Mouse (Mus musculus): ENCODE data around the gene Ear6.
"Not testable (repeated sequence)": the region's sequence is repeated elsewhere in the genome, so short reads cannot be mapped to it uniquely, and the experiment has no call there.

The Ear6 gene

GRCm38 (mm10) chr14:51853399-51853798, at the start of gene Ear6:
TSS of gene Ear6 (plus strand) at chr14:51853699.
- in situ Hi-C loops (cut with MboI, MseI): no loop called here

GRCm38 (mm10) chr14:51826625-51827024, 26.9 kb upstream of the Ear6 start:
- in situ Hi-C loops (cut with MboI, MseI): loop anchor here (5.0 kb wide), 1 partner anchor 54 kb away; the partner anchor contains the start of gene Ang4

GRCm38 (mm10) chr14:51827842-51828241, 25.7 kb upstream of the Ear6 start:
- in situ Hi-C loops (cut with MboI, MseI): loop anchor here (5.0 kb wide), 1 partner anchor 56 kb away; the partner anchor contains the start of gene Ang4

DNA sequence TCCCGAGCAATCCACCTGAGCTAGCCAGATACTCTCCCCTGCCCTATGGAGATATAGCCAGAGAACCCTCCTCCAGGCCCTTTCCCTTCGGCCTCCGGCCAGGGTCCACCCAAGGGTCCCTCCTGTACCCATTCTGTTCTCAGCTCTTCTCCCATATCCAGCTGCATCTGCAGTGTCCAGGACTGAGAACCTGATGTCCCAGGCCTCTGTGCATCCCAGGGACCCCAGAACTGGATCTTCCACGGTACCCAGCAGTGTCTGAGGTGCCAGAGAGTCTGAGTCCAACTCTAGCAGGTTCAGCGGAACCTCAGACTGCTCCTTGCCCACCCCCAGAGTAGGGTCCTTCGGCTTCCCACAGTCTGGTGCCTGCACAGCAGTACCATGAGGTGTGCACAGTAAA, 24.3 kb upstream of the Ear6 start:
- in situ Hi-C loops (cut with MboI, MseI): loop anchor here (5.0 kb wide), 1 partner anchor 57 kb away; the partner anchor contains the start of gene Ang4

GRCm38 (mm10) chr14:51838480-51838879, 15.0 kb upstream of the Ear6 start:
- in situ Hi-C loops (cut with MboI, MseI): not testable (repeated sequence)

- in situ Hi-C loops (cut with MboI, MseI): no loop called here
These were observed 11.2 kb upstream of the Ear6 start for GRCm38 (mm10) chr14:51842250-51842649.

GRCm38 (mm10) chr14:51842781-51843180, 10.7 kb upstream of the Ear6 start:
- in situ Hi-C loops (cut with MboI, MseI): no loop called here

GRCm38 (mm10) chr14:51843882-51844281, 9.6 kb upstream of the Ear6 start:
- in situ Hi-C loops (cut with MboI, MseI): no loop called here

DNA sequence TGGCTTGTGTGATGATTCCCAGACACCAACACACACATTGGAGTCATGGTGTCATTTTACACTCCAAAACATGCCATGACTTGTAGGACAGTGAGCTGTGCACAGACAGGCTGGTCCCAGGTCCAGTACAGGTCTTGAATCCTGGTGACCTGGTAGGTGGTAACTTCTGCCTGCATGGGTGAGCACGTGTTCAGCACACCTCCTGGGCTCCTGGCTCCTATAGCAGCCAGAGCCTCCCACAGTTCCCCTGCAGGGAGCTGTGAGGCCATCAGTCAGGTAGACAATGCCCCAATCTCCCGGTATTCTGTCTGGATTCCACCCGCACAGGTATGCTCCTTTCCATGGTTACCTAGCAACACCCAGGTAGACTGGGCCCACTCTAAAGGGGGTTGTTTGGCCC, 6.9 kb upstream of the Ear6 start:
- in situ Hi-C loops (cut with MboI, MseI): no loop called here

GRCm38 (mm10) chr14:51851006-51851405, 2.5 kb upstream of the Ear6 start:
- in situ Hi-C loops (cut with MboI, MseI): not testable (repeated sequence)

GRCm38 (mm10) chr14:51855280-51855679, 1.8 kb downstream of the Ear6 start:
- in situ Hi-C loops (cut with MboI, MseI): not testable (repeated sequence)

DNA sequence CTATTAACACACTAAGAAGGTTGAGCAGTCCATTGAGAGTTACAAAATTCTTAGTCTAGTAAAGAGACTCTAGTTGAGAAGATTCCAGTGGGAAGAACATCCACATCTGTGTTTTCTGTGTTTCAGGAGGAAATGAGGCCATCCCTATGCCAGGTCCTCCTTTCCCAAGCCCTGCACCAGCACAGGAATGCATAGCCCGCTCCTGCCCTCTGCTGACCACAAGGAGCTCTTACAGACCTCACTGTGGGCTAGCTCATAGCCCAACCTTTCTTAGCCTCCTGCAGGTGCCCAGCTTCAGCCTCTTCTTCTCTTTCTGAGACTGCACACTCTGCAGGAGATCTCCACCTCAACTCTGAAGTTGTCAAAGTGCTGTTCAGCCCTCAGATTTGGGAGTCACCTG, 10.1 kb downstream of the Ear6 start:
- in situ Hi-C loops (cut with MboI, MseI): not testable (repeated sequence)

DNA sequence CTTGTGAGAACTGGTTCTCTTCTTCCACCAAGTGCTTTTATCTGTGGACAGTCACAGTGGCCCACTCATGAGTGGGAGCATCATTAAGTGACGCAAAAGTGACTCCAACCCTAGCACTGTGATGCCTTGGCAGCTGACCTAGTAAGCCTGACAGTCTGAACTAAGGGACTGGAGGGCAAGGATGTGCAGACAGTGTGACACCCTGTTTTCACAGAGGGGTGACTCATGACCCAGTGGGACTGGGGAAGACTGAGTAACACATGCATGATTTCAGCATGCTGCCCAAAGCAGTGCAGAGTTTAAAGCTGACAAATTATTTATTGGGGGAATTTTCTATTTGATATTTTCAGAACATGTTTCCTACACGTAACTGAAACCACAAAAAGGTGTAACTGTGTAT, 17.3 kb downstream of the Ear6 start:
- in situ Hi-C loops (cut with MboI, MseI): no loop called here

- in situ Hi-C loops (cut with MboI, MseI): no loop called here
These were observed 18.2 kb downstream of the Ear6 start for GRCm38 (mm10) chr14:51871741-51872140.

DNA sequence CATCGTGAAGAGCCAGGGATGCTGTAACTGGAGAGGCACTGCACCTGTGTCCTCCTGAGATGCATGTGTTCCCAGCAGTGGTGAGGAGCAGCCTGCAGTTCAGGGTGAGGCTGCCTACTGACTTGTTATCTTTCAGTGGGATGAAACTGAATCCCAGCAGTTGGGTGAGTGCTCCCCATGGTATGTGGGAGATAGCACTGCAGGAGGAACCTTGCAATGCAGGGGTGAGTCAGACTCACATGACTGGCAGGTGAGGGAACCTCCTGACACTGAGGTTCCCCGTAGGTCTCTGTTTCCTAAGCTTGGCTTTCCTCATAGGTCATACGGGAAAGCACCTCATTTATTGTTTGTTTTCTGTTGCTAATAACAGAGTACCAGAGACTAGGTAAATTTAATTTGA, 24.0 kb downstream of the Ear6 start:
- in situ Hi-C loops (cut with MboI, MseI): loop anchor here (25.0 kb wide), 1 partner anchor 940 kb away; the partner anchor contains the start of genes Gm49342, Pip4p1 and Pnp

DNA sequence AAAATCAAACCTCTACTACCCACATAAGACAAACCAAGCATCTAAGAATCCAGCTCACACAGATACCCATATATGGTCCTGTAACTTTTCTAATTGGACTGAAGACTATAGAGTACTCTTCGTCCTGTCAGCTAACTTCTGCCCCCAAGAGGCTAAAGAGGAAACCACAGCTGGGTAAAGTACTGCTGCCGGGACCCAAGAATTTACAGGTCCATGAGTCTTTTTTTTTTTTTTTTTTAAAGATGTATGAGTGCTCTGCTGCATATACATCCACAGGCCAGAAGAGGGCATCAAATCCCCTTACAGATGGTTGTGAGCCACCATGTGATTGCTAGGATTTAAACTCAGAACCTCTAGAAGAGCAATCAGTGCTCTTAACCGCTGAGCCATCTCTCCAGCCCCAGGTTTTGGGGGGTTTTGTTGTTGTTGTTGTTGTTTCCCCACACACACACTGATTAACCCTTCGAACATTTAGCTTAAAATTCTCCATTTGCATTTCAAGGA, 30.1 kb downstream of the Ear6 start:
- in situ Hi-C loops (cut with MboI, MseI): loop anchor here (25.0 kb wide), 1 partner anchor 946 kb away; the partner anchor contains the start of genes Gm49342, Pip4p1 and Pnp

GRCm38 (mm10) chr14:51884031-51884544, 30.6 kb downstream of the Ear6 start:
- in situ Hi-C loops (cut with MboI, MseI): loop anchor here (25.0 kb wide), 1 partner anchor 947 kb away; the partner anchor contains the start of genes Gm49342, Pip4p1 and Pnp

DNA sequence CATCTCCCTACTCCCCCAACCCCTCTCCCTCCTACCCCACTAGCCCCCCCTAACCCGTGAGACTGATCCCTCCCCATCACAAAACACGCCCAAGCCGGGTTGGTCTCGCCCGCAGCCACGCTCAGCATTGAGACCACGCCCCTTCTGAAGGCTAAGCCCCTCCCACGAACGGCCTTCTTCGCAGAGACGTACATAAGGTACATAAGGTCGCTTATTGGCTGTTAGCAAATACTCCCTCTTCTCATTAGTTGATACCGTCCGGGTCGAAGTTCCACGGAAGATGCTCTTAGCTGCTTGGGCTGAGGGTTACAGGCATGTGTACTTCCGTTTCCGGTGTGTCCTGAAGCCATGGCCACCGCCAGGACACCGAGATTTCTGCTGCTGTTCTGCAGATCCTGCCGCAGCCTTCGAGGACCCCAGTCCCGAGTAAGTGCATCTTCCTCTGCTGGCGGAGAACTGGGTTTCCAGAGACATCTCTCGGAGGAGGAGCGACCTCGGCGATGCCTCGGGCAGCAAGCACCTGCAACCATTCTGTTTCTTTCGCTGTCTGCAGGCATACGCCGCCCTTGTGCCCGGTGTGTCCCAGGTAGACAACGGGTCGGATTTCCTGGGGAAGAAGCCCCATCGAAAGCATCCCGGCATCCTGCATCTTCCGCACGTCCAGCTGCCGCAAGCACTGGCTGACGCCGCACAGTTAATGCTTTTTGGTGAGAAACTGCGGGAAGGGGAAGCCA, 31.3 kb downstream of the Ear6 start, which contains the start of gene Mettl17:
TSS of gene Mettl17 (plus strand) at position 245 of the 734 bp plus-strand sequence.
- in situ Hi-C loops (cut with MboI, MseI): loop anchor here (25.0 kb wide), 1 partner anchor 947 kb away; the partner anchor contains the start of genes Gm49342, Pip4p1 and Pnp

DNA sequence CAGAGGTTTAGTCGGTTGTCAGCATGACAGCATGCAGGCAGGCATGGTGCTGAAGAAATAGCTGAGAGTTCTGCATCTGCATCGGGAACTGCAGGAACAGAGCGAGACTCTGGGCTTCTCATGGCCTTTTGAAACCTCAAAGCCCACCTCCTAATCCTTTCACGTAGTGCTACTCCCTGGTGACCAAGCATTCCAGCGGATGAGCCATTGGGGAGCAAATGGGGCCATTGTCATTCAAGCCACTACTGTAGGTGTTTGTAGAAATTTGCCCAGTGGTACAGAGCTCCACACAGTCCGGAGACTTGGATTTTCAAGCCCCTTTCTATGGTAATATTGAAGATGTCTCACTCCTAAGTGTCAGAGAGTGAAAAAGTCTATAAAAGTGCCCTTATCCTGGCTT, 32.6 kb downstream of the Ear6 start:
- in situ Hi-C loops (cut with MboI, MseI): loop anchor here (25.0 kb wide), 1 partner anchor 949 kb away; the partner anchor contains the start of genes Gm49342, Pip4p1 and Pnp

DNA sequence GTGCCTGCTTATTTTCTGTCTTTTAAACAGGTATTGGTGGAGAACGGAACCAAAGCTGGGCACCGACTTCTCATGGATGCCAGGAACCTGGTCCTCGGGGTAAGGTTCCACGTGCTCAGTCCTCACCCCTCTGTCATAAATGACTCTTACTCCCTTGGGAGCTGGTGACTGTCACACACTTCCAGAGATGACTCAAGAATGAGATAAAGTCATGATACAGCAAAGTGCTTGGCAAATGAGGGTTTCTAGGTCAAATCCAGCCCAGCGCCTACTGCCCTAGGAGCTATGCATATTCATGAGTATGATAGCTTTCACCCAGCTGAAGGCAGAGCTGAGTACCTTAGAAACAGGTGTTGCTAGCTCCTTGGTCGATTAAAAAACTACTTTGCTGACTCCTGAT, 36.3 kb downstream of the Ear6 start:
- in situ Hi-C loops (cut with MboI, MseI): loop anchor here (25.0 kb wide), 1 partner anchor 953 kb away; the partner anchor contains the start of genes Gm49342, Pip4p1 and Pnp

DNA sequence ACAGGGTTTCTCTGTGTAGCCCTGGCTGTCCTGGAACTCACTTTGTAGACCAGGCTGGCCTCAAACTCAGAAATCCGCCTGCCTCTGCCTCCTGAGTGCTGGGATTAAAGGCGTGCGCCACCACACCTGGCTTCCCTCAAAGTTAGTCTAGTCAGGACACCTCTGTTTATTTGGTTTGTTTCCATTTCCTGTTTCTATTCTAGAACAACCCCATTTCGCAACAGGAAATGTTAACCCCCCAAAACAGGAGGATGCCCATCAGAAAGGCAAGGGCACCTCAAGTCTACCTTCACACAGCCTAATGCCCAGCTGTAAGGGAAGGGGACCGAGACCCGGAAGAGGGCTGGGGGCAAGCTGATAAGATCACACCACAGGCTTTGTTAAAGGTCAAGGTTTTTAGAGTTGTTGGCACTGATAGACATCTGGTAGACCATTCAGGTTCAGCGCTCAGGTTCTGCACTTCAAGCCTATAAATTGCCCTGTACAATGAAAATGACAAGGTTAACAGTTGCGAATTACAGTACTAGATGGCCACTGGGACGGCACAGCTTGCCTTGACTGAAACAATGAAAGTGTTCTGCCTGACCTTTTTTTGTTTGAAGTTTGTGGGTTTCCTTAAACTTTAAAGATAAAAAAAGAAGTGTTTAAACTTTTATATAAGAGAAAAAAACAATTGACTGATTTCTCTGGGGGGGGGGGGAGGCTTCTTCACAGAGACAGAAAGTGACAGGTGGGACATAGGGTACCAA, 38.9 kb downstream of the Ear6 start, which contains the start of gene Slc39a2:
TSS of gene Slc39a2 (plus strand) at position 699 of the 749 bp plus-strand sequence.
- in situ Hi-C loops (cut with MboI, MseI): loop anchor here (25.0 kb wide), 1 partner anchor 955 kb away; the partner anchor contains the start of genes Gm49342, Pip4p1 and Pnp

All from T-helper 2 cell (primary cell).